Mouse (Mus musculus): Measurements from ENCODE around the gene Plau. TPM values are rescaled to one million over a fixed set of nuclear protein-coding genes. Genes with fewer than 3 reads are reported as not detected.

Gene Plau
- total RNA-seq, 4 experiments from 2014 or later: 4.1 to 26.9 (median 12.8) TPM

GRCm38 (mm10) chr14:20887541-20888085 lies 51.2 kb downstream of the Plau start:
- DNase-seq (ENCODE audit: low spot score in 2 of 2): no peak

DNA sequence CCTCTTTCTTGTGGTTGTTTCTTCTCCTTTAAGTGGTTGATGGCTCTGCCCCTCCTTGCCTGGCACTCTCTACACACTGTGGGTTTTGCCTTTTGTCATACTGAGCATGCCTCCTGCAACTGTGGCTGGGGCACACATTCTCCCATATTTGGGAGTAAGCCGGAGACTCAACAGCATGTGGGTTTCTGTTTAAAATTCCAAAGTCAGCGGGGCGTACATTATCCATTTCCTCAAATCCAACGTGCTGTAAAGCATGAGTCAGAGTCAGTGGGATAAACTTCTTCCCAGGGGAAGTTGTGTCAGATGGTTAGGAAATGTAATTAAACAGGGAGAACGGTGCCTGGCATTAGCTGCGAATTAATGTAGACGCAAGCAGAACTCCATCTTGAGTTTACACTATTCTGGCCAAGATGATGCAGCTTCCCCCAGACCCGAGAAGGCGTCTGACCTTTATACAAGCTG lies 55.5 kb downstream of the Plau start:
- peak; percentile 38 to 52 for DNase-seq (ENCODE audit: low spot score in 2 of 2)

Other genes starting within 250 kb of the Plau start
- 10 to 100 TPM; 53.4 to 67.8 (median 59.7) TPM for gene Usp54, start 195.6 kb upstream of the Plau start, total RNA-seq (2022)
- 1 to 10 TPM in 2 of 4 experiments, not detected in 2; 1.0 to 1.1 TPM for gene Myoz1, start 180.1 kb upstream of the Plau start, total RNA-seq (2022)
- under 1 TPM; 0.19 to 0.54 (median 0.27) TPM for gene Synpo2l, start 168.3 kb upstream of the Plau start, total RNA-seq (2022)
- gene Sec24c, start 162.4 kb upstream of the Plau start, total RNA-seq (2022): 100 to 1,000 TPM; 107 to 130 (median 112) TPM
- 10 to 100 TPM; 14.6 to 15.8 (median 15.0) TPM for gene Fut11, start 141.7 kb upstream of the Plau start, total RNA-seq (2022)
- gene Chchd1, start 133.7 kb upstream of the Plau start, total RNA-seq (2022): 10 to 100 TPM; 47.7 to 53.5 (median 51.3) TPM
- gene Zswim8, start 129.1 kb upstream of the Plau start, total RNA-seq (2022): 100 to 1,000 TPM; 170 to 210 (median 191) TPM
- 10 to 100 TPM; 16.6 to 24.3 (median 18.3) TPM for gene Ndst2, start 102.1 kb upstream of the Plau start, total RNA-seq (2022)
- gene Camk2g, start 42.6 kb upstream of the Plau start, total RNA-seq (2022): 100 to 1,000 TPM; 247 to 278 (median 262) TPM
- 10 to 100 TPM; 27.6 to 36.3 (median 30.7) TPM for gene Vcl, start 92.7 kb downstream of the Plau start, total RNA-seq (2022)
- gene Ap3m1, start 215.8 kb downstream of the Plau start, total RNA-seq (2022): 10 to 100 TPM; 68.9 to 81.4 (median 74.7) TPM
- gene Adk, start 215.9 kb downstream of the Plau start, total RNA-seq (2022): 10 to 100 TPM; 66.5 to 80.7 (median 73.0) TPM